Mouse (Mus musculus) olfactory bulb, adult 2 months (tissue): ENCODE data around the gene Gucd1.

ENCODE experiments used
- CTCF ChIP-seq: fragments of 200-500 bp; IDR thresholded peaks from 2 replicates; pipeline ENCODE4 v1.5.1; 2012; ENCODE audit warnings: low read depth, mild to moderate bottlenecking, low read length, moderate library complexity; ENCODE audit not compliant: insufficient read depth
- POLR2A ChIP-seq: fragments of 200-500 bp; IDR thresholded peaks from 2 replicates; pipeline ENCODE4 v1.6.1; 2012; ENCODE audit warnings: mild to moderate bottlenecking, low read depth, low read length, moderate library complexity; ENCODE audit not compliant: insufficient read depth

- no peak for TF ChIP-seq CTCF
- no peak for TF ChIP-seq POLR2A
Measured at GRCm38 (mm10) chr10:75499791-75500190, 18.0 kb downstream of the Gucd1 start.
